Mouse (Mus musculus) liver, postnatal 0 days (tissue): Measurements from ENCODE around the gene Fads2. TPM values are rescaled to one million over a fixed set of nuclear protein-coding genes. Genes with fewer than 3 reads are reported as not detected.

Experiments
- ATAC-seq: fragments of 200-750 bp; cut with Nextera tagmentation; 2 replicates; pipeline ENCODE4 v1.8.0; 2017; ENCODE audit warnings: mild to moderate bottlenecking, moderate library complexity
- DNase-seq: peaks from one replicate; pipeline ENCODE4 v3.0.0-alpha.2; 2016
- H3K27ac ChIP-seq: fragments of 300-500 bp; sonication (generic); 2 replicates; pipeline ENCODE4 v1.5.1; 2014; ENCODE audit warnings: antibody characterized with exemption, moderate library complexity, mild to moderate bottlenecking, low read depth
- H3K27me3 ChIP-seq: fragments of 300-500 bp; sonication (generic); 2 replicates; pipeline ENCODE4 v1.6.1; 2014; ENCODE audit warnings: low read length, control low read depth, mixed read lengths; ENCODE audit not compliant: insufficient read depth
- H3K36me3 ChIP-seq: fragments of 300-500 bp; sonication (generic); replicated peaks from 2 replicates; pipeline ENCODE4 v1.6.1; 2014; ENCODE audit warnings: mild to moderate bottlenecking, control low read depth, low read length, moderate library complexity, mixed read lengths; ENCODE audit not compliant: insufficient read depth
- H3K4me1 ChIP-seq: fragments of 300-500 bp; sonication (generic); 2 replicates; pipeline ENCODE4 v1.6.1; 2014; ENCODE audit warnings: antibody characterized with exemption, mild to moderate bottlenecking, control low read depth; ENCODE audit not compliant: insufficient read depth
- H3K4me2 ChIP-seq: fragments of 300-500 bp; sonication (generic); 2 replicates; pipeline ENCODE4 v1.6.1; 2014; ENCODE audit warnings: low read depth, mild to moderate bottlenecking, low read length, moderate library complexity, mixed read lengths
- H3K4me3 ChIP-seq: fragments of 300-500 bp; sonication (generic); 2 replicates; pipeline ENCODE4 v1.5.1; 2014; ENCODE audit warnings: low read depth, low read length
- H3K9ac ChIP-seq: fragments of 300-500 bp; sonication (generic); replicated peaks from 2 replicates; pipeline ENCODE4 v1.6.1; 2014; ENCODE audit warnings: mild to moderate bottlenecking, moderate library complexity
- H3K9me3 ChIP-seq: fragments of 300-500 bp; sonication (generic); 2 replicates; pipeline ENCODE4 v1.6.1; 2016; ENCODE audit warnings: mild to moderate bottlenecking, control low read depth, low read length, mixed read lengths
- CTCF ChIP-seq: sonication (generic); IDR thresholded peaks from 2 replicates; pipeline ENCODE4 v1.5.1; 2016; ENCODE audit warnings: antibody characterized with exemption, low read depth
- EP300 ChIP-seq: IDR thresholded peaks from 2 replicates; pipeline ENCODE4 v1.6.1; 2016; ENCODE audit warnings: antibody characterized with exemption, low read depth, mild to moderate bottlenecking
- WGBS: fragments of 180-500 bp; shearing (Covaris S2); extraction: QIAGEN DNeasy Blood & Tissue Kit; methylation state at CpG from one replicate; pipeline ENCODE4 v1.1.7; 2014; ENCODE audit not compliant: insufficient replicate concordance; 5-methylcytosine and 5-hydroxymethylcytosine counted together
- polyA plus RNA-seq: library from polyadenylated mRNA; unstranded; fragments of >200 nt; fragmentation: Nextera tagmentation; extraction: Ambion mirVana; gene quantifications from 2 replicates; pipeline ENCODE4 v1.2.1, GENCODE M21; 2015

Fads2 gene
- polyA plus RNA-seq, 1 experiment from 2014 or later, result 216 TPM

DNA sequence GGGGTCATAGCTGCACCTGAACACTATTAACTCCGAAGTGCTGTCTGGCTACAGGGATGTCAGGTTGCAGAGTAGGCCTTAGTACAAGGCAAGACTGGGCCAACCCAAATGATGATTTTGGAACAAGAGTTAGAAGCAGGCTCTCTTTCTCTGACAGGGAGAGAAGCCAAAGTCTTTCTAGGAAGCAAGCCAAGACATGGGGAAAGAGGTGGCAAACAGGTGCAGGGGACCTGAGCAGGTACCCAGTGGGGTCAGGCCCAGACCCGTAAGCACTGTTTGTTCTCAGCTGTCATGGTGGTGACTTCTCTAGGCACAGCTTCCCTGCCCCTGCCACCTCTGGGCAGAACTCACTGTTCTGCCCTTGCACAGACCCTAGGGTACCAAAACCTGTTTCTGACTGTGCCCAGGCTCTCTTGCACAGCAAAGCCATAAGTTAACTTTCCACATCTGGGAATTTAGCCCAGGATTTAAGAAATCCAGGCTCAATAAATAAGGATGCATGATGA lies 5.1 kb downstream of the Fads2 start:
- Histone ChIP-seq H3K36me3 (no peaks in the 10 kb centered on the region; the same call in 1 of the 2 replicates), H3K9me3 (no peaks in the 10 kb centered on the region), H3K4me1 (peaks cover 30% of the 10 kb centered on the region), H3K4me3 (no peak overlapping the region), H3K4me2 (no peak overlapping the region; the same call in 1 of the 2 replicates), H3K9ac (no peak overlapping the region), H3K27ac (no peak overlapping the region), H3K27me3 (no peaks in the 10 kb centered on the region)
- no peak for ATAC-seq
- no peak for DNase-seq
- TF ChIP-seq CTCF (no peak), EP300 (no peak)
- WGBS, result 76% methylated on average over 2 of the region's 2 CpGs

GRCm38 (mm10) chr19:10094695-10095094 lies 6.9 kb downstream of the Fads2 start:
- H3K9ac ChIP-seq, result no peak overlapping the region
- no peak overlapping the region for H3K27ac ChIP-seq
- whole genome bisulfite sequencing, result 66% methylated on average over 4 of the region's 4 CpGs
- no peak overlapping the region for H3K4me3 ChIP-seq
- DNase-seq (no peak), ATAC-seq (no peak; the same call in 1 of the 2 replicates)
- H3K27me3 ChIP-seq, result no peaks in the 10 kb centered on the region
- TF ChIP-seq CTCF (no peak), EP300 (no peak)
- no peaks in the 10 kb centered on the region for H3K9me3 ChIP-seq
- peaks cover 11% of the 10 kb centered on the region; the same call in 1 of the 2 replicates for H3K36me3 ChIP-seq
- H3K4me1 ChIP-seq, result peaks cover 21% of the 10 kb centered on the region
- H3K4me2 ChIP-seq, result peak overlapping the region; percentile 9; the same call in 1 of the 2 replicates

DNA sequence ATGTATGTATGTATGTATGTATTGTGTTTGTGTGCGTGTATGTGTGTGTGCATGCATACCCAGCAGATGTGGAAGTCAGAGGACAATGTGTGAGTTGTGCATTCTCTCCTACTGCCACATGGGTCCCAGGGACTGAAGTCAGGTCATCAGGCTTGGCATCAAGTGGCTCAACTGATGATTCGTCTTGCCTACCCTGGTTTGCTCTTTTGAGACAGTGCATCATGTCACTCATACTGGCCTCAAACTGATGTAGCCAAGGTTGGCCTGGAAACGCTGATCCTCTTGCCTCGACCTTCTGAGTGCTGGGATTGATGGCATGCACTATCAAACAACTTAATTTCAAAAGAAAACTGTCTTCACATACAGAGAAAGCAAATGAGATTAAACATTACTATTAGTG lies 7.7 kb downstream of the Fads2 start:
- peaks cover 18% of the 10 kb centered on the region for H3K4me1 ChIP-seq
- no peaks in the 10 kb centered on the region for H3K9me3 ChIP-seq
- H3K4me3 ChIP-seq, result no peak overlapping the region
- H3K27me3 ChIP-seq, result no peaks in the 10 kb centered on the region
- no peak for ATAC-seq
- H3K4me2 ChIP-seq, result no peak overlapping the region
- DNase-seq, result no peak
- no peak overlapping the region for H3K9ac ChIP-seq
- TF ChIP-seq CTCF, result no peak
- no peak for TF ChIP-seq EP300
- WGBS, result 85% methylated on average over 4 of the region's 4 CpGs
- H3K36me3 ChIP-seq, result peaks cover 18% of the 10 kb centered on the region
- no peak overlapping the region for H3K27ac ChIP-seq

GRCm38 (mm10) chr19:10086976-10087375 lies 14.6 kb downstream of the Fads2 start:
- no peak for DNase-seq
- H3K36me3 ChIP-seq, result peaks cover 68% of the 10 kb centered on the region

GRCm38 (mm10) chr19:10085454-10085853 lies 16.1 kb downstream of the Fads2 start:
- H3K27me3 ChIP-seq, result no peaks in the 10 kb centered on the region
- DNase-seq (no peak), ATAC-seq (no peak)
- peaks cover 67% of the 10 kb centered on the region for H3K36me3 ChIP-seq
- no peaks in the 10 kb centered on the region for H3K9me3 ChIP-seq
- TF ChIP-seq CTCF, result no peak
- H3K4me3 ChIP-seq, result no peak overlapping the region
- no peak overlapping the region for H3K4me2 ChIP-seq
- no peak overlapping the region for H3K27ac ChIP-seq
- 84% methylated on average over 9 of the region's 9 CpGs for whole genome bisulfite sequencing
- peaks cover 6% of the 10 kb centered on the region; the same call in 1 of the 2 replicates for H3K4me1 ChIP-seq
- no peak overlapping the region for H3K9ac ChIP-seq

More at GRCm38 (mm10) chr19:10086976-10087375, 14.6 kb downstream of the Fads2 start:
- no peak overlapping the region for H3K27ac ChIP-seq
- no peak for TF ChIP-seq EP300
- no peak for TF ChIP-seq CTCF
- no peak overlapping the region for H3K9ac ChIP-seq
- H3K4me3 ChIP-seq, result no peak overlapping the region
- H3K4me2 ChIP-seq, result no peak overlapping the region
- no peak for ATAC-seq
- H3K27me3 ChIP-seq, result no peaks in the 10 kb centered on the region
- H3K9me3 ChIP-seq, result no peaks in the 10 kb centered on the region
- WGBS, result 81% methylated on average over 4 of the region's 4 CpGs
- H3K4me1 ChIP-seq, result peaks cover 6% of the 10 kb centered on the region; the same call in 1 of the 2 replicates

- Histone ChIP-seq H3K36me3 (peaks cover 62% of the 10 kb centered on the region), H3K9ac (no peak overlapping the region), H3K9me3 (no peaks in the 10 kb centered on the region), H3K4me3 (no peak overlapping the region), H3K27me3 (no peaks in the 10 kb centered on the region), H3K4me1 (peaks cover 6% of the 10 kb centered on the region; the same call in 1 of the 2 replicates), H3K27ac (peak overlapping the region; percentile 34; the same call in 1 of the 2 replicates), H3K4me2 (no peak overlapping the region)
- 56% methylated on average over 3 of the region's 3 CpGs for WGBS
- TF ChIP-seq EP300, result no peak
- TF ChIP-seq CTCF, result no peak
- no peak for ATAC-seq
- DNase-seq, result no peak
Observed at GRCm38 (mm10) chr19:10082105-10082504, 19.4 kb downstream of the Fads2 start.

- H3K4me1 ChIP-seq, result peaks cover 6% of the 10 kb centered on the region; the same call in 1 of the 2 replicates
- peaks cover 65% of the 10 kb centered on the region for H3K36me3 ChIP-seq
- 87% methylated on average over 7 of the region's 7 CpGs for WGBS
- ATAC-seq (no peak), DNase-seq (no peak)
- H3K9ac ChIP-seq, result no peak overlapping the region
- TF ChIP-seq EP300 (no peak), CTCF (no peak)
- H3K9me3 ChIP-seq, result no peaks in the 10 kb centered on the region
- H3K4me2 ChIP-seq, result no peak overlapping the region
- no peak overlapping the region for H3K4me3 ChIP-seq
- no peaks in the 10 kb centered on the region for H3K27me3 ChIP-seq
- no peak overlapping the region for H3K27ac ChIP-seq
Observed at GRCm38 (mm10) chr19:10080384-10080783, 21.2 kb downstream of the Fads2 start.
